Mouse (Mus musculus): ENCODE measurements at regions not wholly inside any gene's neighbourhood (a gene's known extent, or its start where the extent isn't known, plus 50 kb on each side); places are given as distances from the start of the nearest gene placed in this dataset.

DNA sequence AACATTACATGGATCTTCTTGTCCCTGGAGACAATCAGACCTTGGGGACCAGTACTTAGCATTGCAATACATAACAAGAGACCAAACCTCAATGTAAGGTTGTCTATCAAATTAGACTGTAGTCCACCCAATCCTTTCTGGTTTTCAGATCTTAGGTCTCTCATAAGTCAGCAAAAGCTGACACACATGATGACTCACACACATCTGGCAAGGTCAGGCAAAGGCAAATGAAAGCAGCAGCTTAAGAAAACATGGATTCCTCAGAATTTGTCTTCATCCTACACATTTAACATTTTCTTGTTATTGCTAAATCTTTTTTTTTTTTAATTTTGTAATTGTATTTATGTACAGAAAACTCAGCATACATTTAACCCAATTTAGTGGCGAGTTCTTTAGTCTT, 52.0 kb downstream of the Gm11983 start:
- DNase-seq (ENCODE audit: low spot score in 2 of 2): no peak

DNA sequence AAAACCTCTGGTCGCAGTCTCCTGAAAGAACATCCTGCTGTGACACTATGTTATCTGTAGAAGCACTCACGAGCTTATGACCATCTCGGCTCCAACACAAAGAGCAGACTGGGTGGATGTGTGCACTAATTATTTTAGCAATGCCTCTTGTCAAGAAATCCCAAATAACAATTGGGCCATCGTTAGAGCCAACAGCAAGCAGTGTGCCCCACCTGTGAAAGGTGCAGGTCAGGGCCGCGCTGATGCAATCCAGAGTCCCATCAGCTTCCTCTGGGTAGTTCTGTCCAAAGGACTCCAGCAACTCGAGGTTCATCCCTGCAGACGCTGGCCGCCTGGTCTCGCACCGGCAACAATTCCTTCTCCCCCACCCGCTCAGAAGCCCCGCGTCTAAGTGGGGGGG, 54.6 kb downstream of the Gm11983 start:
- no peak for DNase-seq (ENCODE audit: low spot score in 2 of 2)

DNA sequence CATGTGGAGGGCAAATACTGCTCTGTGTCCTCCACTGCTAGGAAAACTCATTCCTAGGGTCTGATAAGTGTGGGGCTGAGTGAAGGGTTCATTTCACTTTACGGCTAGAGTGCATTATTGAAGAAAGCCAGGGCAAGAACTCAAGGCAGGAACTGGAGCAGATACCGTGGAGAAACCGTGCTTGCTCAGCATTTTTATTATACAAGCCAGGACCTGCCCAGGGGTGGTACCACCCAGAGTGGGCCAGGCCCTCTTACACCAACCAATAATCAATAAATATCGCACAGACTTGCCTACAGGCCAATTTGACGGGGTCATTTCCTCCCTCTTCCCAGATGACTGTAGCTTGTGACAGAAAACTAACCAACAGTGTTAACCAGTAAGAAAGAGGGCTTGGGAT, 57.7 kb downstream of the Gm11983 start:
- DNase-seq (ENCODE audit: low spot score in 2 of 2): no peak

DNA sequence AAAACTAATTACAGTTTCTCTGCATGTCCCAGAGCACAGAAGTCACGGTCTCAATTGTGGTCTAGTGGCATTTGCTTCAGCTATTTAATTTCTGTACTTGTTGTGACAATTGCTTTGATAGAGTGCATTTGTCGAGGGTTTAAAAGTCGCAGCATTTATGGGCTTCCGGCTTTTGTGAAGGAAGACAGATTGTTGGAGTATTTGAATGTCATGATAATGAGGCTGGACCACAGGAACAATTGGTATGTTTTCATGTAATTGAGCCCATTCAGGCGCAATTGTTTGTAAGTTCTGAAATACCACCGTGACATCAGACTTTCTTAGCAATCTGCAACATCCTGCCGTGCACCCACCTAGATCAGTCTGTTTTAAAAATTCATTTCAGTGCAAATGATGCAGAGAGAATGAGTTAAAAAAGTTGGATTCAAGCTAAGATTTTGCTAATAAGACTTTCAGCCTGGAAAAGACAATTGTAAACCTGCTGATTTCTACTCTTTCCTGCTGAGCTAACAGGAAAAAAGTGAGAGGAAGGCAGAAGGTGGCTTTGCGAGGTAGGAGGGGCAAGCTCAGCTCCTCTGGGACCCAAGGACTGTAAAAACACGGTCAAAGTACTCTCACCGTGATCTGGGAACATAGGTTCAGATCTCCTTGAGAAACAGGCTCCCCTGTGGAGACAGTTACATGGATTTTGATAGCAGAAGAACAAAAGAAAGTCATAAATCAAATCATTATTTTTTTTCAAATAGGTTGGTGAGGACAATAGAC, 58.7 kb downstream of the Gm11983 start:
- DNase-seq (ENCODE audit: low spot score in 2 of 2): no peak

DNA sequence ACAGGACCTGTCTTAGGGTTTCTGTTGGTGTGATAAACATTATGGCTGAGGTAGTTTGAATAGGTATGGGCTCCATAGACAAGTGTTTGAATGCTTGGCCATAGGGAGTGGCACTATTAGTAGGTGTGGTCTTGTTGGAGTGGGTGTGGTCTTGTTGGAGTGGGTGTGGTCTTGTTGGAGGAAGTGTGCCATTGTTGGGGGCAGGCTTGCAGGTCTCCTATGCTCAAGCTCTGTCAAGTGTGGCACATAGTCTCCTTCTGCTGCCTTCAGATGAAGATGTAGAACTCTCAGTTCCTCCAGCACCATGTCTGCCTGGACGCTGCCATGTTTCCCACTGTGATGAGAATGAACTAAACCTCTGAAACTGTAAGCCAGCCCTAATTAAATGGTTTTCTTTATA, 59.9 kb downstream of the Gm11983 start:
- DNase-seq (ENCODE audit: low spot score in 2 of 2): no peak

DNA sequence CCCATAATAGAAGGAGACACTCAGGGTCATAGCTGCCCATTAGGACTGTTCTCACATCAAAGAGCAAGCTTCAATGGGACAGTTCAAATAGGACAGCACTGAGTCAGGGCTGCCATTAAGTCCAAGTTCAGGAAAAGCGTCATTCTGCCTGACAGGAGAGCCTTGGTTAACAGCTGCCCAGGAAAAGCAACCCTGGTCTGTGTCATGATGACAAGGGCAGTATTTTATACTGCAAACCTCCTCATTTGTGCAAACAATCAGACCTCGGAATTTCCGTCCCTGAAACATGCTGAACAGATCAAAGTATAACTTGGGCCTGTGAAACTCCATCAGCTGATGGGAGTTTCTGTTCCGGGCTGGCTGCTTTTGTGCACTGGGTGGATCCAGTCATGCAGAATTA, 62.8 kb downstream of the Gm11983 start:
- no peak for DNase-seq (ENCODE audit: low spot score in 2 of 2)

DNA sequence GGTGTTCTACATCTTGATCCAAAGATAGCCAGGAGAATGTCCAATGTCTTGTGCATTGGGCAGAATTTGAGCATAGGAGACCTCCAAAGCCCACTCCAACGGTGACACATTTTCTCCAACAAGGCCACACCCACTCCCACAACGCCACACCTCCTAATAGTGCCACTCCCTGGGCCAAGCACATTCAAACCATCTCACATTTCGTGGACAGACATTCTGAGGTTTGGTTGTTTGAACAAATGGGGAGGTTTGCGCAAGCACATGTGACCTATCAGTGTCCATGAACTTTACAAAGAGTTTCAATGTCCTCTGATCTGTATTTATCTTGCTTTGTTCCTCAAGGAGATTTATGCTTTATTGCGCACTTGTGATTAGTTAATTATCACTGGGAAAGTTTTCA, 63.5 kb downstream of the Gm11983 start:
- DNase-seq (ENCODE audit: low spot score in 2 of 2): no peak

DNA sequence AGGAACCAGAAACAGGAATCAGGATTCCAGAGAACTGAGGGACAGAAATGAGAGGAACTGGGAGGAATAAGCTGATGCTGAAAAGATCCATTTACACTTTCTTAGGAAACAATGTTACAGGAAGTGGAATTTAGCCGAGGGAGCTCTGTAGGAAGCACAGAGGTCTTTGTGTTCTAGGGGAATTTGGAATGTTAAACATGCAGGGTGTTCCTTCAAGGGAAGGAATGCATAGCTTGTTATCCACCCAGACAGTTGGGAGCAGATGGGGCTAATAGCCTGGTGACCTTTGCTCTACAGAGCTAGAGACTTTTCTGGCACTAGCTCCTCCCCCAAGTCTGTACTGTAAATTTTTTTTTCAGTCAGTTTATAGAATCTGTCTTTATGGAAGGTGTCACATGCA, 64.1 kb downstream of the Gm11983 start:
- DNase-seq (ENCODE audit: low spot score in 2 of 2): no peak

DNA sequence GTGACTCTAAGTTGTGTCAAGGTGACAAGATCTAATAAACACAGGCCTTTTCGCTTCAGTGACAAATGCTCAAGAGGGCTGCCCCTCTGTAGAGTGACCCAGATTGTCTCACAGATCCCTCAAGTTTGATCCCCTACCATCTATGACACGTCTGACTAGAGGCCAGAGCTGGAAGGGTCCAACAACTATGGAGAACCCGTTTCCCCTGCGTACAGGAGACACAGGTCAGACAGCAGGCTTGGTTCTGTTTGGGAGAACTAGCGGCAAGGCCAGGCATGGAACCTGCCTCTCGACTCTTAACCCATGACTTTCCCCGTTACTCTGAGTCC, 68.1 kb downstream of the Gm11983 start:
- no peak for DNase-seq (ENCODE audit: low spot score in 2 of 2)

DNA sequence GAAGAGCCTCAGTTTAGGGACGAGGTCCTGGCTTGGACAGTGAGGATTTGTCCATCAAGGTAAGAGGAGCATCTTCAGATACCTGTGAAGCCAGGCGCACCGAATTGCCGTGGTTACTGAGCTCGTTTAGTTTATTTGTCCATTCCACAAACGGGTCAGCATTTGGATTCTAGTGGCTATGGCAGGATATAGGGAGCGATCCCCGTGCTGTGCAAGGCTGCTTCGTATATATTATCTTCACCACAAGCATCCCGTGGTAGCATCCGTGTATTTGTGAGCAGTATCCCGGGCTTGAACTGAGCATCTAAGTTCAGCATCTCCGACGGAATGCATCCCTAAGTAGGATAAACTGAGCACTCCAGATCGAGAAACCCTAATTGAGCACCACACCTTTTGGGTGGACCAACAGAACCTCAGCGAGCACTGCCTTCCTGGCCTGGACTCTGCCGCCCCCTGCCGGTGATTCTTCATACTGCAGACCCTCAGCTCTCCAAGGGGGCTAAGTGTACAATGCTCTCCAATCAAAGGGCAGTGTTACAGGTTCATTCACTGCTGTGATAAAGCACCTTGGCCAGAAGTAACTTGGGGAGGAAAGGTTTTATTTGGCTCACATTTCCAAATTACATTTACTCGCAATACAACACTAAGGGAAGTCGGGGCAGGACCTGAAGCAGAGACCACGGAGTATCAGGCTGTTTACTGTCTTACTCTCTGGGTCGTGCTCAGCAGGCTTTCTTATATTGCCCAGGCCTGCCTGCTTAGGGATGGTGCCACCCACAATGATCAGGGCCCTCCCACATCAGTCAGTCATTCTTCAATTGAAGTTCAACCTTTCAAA, 68.6 kb downstream of the Gm11983 start:
- peak; percentile 53 to 61 for DNase-seq (ENCODE audit: low spot score in 2 of 2)

DNA sequence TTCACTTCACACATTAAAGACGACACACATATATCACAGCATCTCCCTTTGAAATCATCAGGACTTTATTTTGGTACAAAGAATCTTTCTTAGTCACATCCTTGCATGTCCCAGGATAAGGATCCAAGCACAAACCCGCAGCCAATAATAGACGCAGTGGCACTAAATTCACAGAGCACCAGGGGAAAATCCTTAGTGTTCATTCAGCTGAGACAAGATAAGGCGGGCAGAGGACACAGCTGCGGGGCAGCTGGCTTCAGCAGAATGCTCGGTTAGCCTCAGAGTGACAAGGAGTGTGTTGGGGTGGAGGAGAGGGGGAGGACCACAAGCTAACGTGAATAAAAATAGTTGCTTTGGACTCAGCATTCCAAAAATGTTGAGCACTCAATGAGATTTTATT, 70.7 kb downstream of the Gm11983 start:
- DNase-seq (ENCODE audit: low spot score in 2 of 2): no peak

DNA sequence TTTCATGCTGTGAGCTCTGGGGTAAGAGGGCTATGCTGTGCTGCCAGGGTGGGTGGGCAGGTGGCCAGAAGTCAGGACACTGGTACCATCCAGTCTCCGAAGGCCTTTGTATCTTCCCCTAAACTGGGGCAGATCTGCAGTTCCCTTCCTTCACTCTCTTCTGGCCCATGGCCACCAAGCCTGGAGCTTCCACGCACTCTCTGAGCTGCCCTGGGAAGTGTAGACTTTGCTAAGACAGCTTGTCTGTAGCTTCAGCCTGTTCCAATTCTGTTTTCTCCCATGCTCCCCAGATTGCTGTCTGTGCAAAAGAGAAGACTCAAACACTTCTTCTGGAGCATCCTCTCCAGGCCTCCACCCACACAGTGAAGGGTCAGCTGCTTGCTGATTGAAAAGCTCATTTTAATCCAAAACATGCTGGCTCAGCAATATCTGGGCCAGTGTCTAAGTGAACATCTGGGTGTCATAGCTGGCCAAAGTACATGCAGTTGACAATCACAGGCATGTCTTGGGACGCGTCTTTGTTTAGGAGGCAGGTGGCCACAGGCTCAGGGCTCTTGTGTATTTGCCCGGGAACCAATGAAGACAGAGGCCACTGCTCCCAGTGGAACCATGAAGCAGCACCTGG, 72.0 kb downstream of the Gm11983 start:
- DNase-seq (ENCODE audit: low spot score in 2 of 2): no peak

DNA sequence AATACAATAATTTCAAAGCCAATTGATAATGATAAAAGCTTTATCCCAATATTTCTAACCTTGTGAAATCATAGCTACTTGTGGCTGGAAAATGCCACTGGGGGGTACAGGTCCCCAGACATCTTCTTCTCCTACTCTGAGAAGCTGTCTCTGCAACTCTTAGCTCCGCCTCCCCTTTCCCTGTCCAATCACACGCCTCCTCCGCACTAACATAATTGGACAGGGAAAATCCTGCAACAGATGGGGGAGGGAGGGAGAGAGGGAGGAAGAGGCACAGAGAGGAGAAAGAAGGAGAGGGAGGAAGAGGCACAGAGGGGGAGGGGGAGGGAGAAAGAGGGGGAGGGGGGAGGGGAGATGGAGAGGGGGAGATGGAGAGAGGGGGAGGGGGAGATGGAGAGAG, 73.3 kb downstream of the Gm11983 start:
- DNase-seq (ENCODE audit: low spot score in 2 of 2): no peak

DNA sequence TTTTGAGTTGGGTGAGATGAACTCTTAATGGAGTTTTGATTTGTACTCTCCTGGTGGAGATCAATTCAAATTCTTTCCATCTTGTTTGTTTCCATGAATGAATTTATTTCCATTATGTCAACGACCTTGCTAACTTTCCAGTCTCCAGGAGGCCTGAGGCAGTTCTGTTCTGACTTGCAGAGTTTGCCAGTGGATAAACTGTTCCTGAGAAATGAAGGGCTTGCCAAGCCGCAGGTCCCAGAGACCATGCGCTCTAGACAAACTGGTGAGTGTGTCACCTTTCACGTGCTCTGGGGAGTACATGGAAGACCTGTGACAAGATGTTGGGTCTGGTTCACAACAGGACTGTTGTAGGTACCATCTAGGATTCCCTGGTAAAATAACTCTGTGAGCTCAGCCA, 74.5 kb downstream of the Gm11983 start:
- DNase-seq (ENCODE audit: low spot score in 2 of 2): no peak

DNA sequence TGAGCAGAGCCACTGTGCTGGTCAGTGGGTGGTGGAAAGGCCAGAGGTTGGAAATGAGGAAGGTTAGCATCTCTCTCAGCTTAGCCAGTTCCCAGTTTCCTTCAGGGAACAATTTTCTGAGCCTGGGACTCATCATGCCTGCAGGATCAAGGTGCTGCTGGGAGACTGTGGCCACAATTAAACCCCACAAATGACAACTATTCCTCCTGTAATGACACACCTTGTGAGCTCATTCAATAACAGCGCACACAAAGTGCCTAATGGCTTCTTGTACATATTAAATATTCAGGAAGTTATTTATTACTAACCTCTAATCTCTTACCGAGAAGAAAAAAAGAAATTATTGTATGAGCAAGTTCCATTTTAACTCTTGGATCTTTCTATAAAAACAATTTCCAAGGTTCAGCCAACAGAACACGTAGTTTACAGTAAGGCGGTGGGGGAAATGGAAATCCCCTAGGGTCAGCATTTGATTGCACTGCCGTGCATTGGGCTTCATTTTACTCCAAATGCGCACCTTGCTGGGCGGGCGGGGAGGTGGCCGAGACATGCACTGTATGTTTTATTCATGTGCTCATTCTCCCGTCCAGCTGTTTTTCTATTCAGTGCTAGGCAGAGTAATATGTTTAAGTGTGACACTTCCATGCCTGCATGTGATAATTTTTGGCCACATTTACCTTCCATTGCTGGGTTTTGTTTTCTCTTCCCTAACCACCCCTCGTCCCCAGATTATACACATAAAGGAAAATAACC, 75.4 kb downstream of the Gm11983 start:
- DNase-seq (ENCODE audit: low spot score in 2 of 2): no peak

DNA sequence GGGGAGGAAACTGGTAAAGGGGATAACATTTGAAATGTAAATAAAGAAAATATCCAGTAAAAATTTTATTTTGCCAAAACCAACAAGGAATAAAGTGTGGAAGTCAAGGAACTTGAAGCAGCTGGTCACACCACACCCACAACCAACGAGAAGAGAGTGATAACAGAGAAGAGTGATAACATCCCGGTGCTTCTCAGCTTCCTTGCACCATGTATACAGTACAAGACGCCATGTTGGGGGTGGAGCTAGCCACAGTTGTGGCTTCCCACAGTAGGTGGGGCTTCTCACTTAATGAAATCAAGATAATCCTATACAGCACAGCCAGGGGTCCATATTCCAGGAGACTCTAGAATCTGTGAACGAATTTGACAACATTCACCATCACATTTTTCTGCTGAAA, 77.9 kb downstream of the Gm11983 start:
- DNase-seq (ENCODE audit: low spot score in 2 of 2): no peak

DNA sequence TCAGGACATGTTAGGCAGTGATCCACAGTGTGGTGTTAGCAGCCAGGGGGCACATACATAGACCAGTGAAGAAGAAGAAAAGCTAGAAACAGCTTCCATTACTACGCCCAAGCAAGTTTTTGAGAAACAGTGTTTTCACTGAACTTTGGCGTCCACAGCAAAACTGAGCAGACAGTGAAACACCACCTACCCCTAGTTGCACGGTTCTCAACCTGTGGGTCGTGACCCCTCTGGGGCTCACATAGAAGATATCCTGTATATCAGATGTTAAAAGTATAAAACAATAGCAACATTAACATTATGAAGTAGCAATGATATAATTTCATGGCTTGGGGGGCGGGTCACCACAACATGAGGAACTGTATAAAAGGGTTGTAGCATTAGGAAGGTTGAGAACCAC, 81.1 kb downstream of the Ramp3 start:
- DNase-seq (ENCODE audit: low spot score in 2 of 2): no peak

DNA sequence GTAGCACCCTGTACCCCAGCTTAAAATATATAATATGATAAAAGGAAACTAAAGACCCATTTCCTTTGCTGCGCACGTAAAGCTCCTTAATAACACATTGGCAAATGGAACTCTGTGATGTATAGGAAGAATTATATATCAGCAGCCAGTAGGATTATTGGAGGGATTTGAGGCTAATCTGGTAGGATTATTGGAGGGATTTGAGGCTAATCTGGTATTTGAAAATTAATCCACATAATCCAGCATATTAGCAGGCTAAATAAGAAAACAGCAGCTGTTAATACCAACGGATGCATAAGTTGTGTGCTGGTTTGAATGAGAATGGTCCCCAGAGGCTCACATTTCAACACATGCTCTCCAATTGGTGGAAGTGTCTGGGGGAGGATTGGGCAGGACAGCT, 80.3 kb downstream of the Ramp3 start:
- no peak for DNase-seq (ENCODE audit: low spot score in 2 of 2)

DNA sequence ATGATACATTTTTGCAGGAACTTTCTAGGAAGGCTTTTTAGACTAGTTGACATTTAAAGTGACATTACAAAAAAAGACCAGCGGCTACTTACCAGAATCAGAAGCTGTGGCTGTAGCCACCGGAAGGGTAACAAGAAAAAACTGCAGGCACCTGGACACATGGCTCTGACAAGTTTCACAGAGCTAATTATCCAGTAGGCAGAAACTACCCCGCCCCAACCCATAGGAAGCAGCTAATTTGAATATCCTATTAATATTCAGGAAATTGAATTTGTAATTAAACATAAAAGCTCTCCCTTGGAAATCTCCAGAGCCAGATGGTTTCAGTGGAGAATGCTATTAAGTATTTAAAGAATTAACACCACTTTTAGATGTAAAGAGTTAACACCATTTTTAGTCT, 79.8 kb downstream of the Ramp3 start:
- DNase-seq (ENCODE audit: low spot score in 2 of 2): no peak

DNA sequence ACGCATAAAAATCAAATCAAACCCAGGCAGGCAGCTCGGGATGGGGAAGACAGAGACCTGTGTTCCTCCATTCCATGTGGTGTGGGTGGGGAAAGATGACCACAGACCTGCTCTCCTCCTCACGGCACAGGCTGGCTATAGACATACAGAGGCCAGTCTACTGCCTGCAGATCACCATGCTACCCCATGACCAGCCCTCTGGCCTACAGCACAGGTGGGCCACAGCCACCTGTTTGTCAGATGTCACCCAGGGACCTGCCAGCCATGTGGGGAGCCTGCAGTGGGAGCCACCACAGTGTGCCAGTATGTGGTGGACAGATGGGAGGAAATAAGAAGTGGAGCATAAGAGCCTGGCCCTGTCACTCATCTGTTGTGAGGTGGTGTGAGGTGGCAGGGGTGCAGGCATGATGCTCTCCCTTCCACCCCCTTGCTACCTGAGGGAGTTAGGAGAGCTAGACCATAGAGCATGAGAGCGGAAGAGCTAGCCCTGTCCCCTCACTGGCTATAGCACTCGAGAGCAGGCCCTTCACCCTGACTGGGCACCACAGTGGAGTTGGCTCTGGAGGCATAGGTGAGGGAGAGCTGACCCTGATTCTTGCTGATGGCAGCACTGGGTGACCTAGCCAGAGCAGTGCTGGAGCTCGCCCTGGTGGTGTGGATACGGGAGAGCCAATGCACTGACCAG, 76.6 kb downstream of the Ramp3 start:
- DNase-seq (ENCODE audit: low spot score in 2 of 2): no peak

DNA sequence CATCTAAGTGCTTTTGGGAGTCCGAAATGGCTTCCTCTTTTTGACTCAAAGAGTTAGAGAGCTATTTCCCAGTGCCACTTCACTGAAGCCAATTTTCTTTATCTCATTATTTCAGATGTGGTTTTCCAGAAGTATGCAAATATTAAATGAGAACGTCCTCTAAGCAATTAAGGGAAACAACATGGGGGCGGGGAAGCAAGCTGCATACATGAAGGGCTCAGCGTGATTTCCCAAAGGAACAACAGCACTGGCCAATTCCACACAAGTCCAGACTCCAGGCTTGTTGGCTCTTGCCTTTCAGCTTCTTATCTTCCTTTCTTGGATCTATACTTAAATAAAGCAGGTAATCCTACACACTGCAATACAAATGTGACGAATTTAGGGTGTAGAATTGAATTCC, 73.2 kb downstream of the Ramp3 start:
- no peak for DNase-seq (ENCODE audit: low spot score in 2 of 2)

Data from adrenal gland, postnatal 4 days (tissue).